Mouse (Mus musculus) MEL-GATA-1-ER (cell line): ENCODE data around the gene Zc4h2.

Experiments used
- DNase-seq: peaks from one replicate; pipeline ENCODE4 v3.0.0-alpha.2; 2012; ENCODE audit warnings: low read depth; ENCODE audit errors: extremely low read depth

The Zc4h2 gene

DNA sequence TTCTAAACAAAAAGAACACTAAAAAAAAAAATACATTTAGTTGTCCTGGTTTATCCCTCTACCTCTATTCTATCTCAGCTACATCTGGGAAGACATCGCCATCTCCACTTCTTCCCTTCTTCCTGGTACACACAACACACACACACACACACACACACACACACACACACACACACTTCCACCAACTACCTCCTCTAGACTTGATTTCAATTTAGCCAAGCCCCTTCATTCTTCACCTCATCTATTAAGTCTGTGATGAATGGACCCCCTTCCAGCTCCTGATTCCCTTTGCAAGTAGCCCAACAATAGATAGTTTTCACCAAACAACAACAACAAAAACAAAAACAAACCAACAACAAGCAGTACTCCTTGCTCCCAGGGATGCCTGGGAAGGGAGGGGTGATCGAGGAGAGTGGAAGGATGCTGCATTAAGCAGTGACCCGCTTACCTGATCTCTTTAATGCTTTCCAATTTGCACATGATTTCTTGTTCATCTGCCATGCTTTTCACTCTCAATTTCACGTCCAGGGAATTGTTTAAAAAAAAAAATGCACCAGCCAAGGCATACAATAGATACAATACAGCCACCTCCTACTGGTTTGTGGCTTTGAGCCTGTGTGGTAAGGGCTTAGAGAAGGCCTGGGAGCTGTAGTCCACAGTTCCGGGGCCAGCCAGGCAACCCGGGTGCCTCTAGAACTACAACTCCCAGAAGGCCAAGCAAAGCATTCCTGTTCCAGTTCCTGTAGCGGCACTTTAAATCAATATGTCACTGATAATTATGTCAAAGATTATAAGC is at the start of gene Zc4h2:
TSS of gene Zc4h2 (minus strand) at position 706 of the 796 bp plus-strand sequence.
- DNase-seq: no peak

- no peak for DNase-seq
Observed at GRCm38 (mm10) chrX:95687119-95687518, 28.8 kb upstream of the Zc4h2 start.

DNA sequence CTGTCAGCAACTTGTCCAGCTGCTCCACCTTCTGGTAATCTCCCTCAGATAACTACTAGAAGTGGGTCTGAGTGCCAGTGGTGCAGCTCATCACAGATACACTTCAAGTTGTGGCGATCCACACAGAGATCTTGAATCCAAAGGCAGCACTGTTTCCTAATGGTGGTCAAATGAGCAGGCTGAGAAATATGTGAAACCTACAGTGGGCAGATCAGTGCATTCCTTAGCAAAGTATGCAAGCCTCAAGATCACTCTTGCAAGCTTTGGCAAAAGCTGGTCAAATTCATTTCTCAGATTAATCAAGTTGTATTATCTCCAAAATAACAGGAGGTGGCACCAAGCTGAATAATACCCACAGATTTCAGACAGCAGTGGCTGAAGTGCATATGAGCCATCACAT is 23.9 kb upstream of the Zc4h2 start:
- no peak for DNase-seq

GRCm38 (mm10) chrX:95658600-95659084 is 333 bp upstream of the Zc4h2 start:
- DNase-seq: no peak

DNA sequence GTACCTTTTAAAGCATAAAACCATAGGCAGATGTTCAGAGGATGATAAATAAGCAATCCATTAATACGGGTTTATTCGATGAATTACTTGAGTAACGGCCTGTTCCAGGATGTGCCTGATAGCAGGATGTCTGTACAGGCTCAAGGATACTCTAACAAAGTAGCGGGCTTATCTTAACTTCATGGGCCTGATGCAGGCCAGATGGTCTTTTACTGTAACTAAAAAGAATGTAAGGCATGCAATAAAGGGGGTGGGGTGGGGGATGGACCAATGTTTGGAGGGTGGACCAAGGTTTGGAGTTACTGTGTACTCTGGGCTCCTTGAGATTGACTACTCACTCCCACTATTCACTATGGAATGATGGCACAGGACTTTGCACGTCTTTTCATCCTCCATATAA is 57.7 kb downstream of the Zc4h2 start:
- no peak for DNase-seq
